Comparison of ENCODE assay signal across 18 mouse cellular contexts in the genomic region with DNA sequence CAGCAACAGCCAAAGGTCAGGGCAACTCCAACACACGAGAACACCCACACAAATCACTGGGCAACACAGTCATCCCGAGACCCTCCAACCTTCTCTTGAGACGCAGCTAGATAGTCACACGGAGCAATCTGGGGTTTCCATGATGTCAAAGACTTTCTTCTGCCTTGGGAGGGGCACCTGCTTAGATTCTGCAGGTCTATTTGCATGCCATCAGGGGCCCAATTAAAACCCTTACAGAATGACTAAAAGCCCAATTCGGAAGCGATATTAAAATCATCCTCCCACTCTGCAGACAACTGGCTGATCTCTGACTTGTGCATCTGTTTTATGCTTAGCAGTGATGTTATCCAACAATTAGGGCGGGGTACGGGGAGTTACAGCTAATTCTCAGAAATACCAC.
DNase-seq lines count a peak whose midpoint lies in the region; ATAC-seq and TF ChIP-seq lines count a peak whose summit lies in the region.
"Had no signal": no experiment of that assay in that cellular context is flagged by ENCODE, and none has a peak within 500 bp of the region (broad histone marks: within the 10 kb centered on the region; RNA-seq: fewer than 3 reads in every experiment).

No protein-coding gene starts in this region.

- H3K9ac ChIP-seq in CH12.LX (ENCODE audit: insufficient read depth, low read depth): peak overlapping the region; percentile 4
- no peak overlapping the region for H3K9ac ChIP-seq in intestine, embryonic 15.5 days
- H3K9ac ChIP-seq: embryonic facial prominence, embryonic 12.5 days; forebrain, embryonic 15.5 days; heart, embryonic 13.5 days; hindbrain, embryonic 15.5 days had no signal

- H3K9me3 ChIP-seq in CH12.LX (replicated peaks; ENCODE audit: low read length): no peaks in the 10 kb centered on the region
- no peaks in the 10 kb centered on the region for H3K9me3 ChIP-seq in intestine, embryonic 15.5 days
- H3K9me3 ChIP-seq: embryonic facial prominence, embryonic 12.5 days; forebrain, embryonic 15.5 days; heart, embryonic 13.5 days; hindbrain, embryonic 15.5 days had no signal

- dilution Hi-C loops in CH12.LX (cut with MboI; ENCODE audit: extremely low pct_ligation_motif_present, extremely low pct_unique_long_range_greater_than_20kb, low sequenced_read_pairs): no loop called here

- peak overlapping the region; percentile 75 for H3K4me2 ChIP-seq in CH12.LX (ENCODE audit: insufficient read depth, low read depth, poor library complexity, severe bottlenecking)
- peak overlapping the region; percentile 40 for H3K4me2 ChIP-seq in myocyte (ENCODE audit: low read depth)
- H3K4me2 ChIP-seq in intestine, embryonic 15.5 days (replicated peaks): no peak overlapping the region
- H3K4me2 ChIP-seq: embryonic facial prominence, embryonic 12.5 days; forebrain, embryonic 15.5 days; heart, embryonic 13.5 days; hindbrain, embryonic 15.5 days had no signal

- peaks cover 5 to 27% of the 10 kb centered on the region in 2 experiments; a peak in 3 of 4 replicates for H3K4me1 ChIP-seq in CH12.LX (ENCODE audit: control insufficient read depth in 1 of 2, insufficient read depth in 2 of 2)
- 0 out of 2 replicates have a peak, but pooled peaks cover 4% of the 10 kb centered on the region for H3K4me1 ChIP-seq in intestine, embryonic 15.5 days (replicated peaks)
- H3K4me1 ChIP-seq: forebrain, embryonic 15.5 days; hindbrain, embryonic 15.5 days had no signal

- no peak for ATAC-seq in intestine, embryonic 15.5 days
- ATAC-seq: forebrain, embryonic 15.5 days; Patski had no signal

- TF ChIP-seq CTCF in CH12.LX (conservative IDR thresholded peaks at IDR 0.05 in 1 of 2, IDR thresholded peaks at IDR 0.05 in 1 of 2; ENCODE audit: low read depth in 2 of 2, low read length in 2 of 2): no peak

- H3ac ChIP-seq in myocyte (ENCODE audit: control insufficient read depth, insufficient read length): no peak overlapping the region

- H3K4me3 ChIP-seq in CH12.LX (replicated peaks in 1 of 3; ENCODE audit: low read depth in 2 of 3, low read length in 2 of 3, poor library complexity in 1 of 3) (no peak overlapping the region), myocyte (no peak overlapping the region)
- H3K4me3 ChIP-seq in intestine, embryonic 15.5 days (replicated peaks): no peak overlapping the region
- H3K4me3 ChIP-seq: embryonic facial prominence, embryonic 12.5 days; forebrain, embryonic 15.5 days; heart, embryonic 13.5 days; hindbrain, embryonic 15.5 days had no signal

- H3K27ac ChIP-seq in CH12.LX (ENCODE audit: insufficient read depth, low read depth): peak overlapping the region; percentile 15; the same call in 1 of the 2 replicates
- no peak overlapping the region for H3K27ac ChIP-seq in intestine, embryonic 15.5 days
- H3K27ac ChIP-seq: embryonic facial prominence, embryonic 12.5 days; forebrain, embryonic 15.5 days; heart, embryonic 13.5 days; hindbrain, embryonic 15.5 days had no signal

- TF ChIP-seq RAD21 in CH12.LX (IDR thresholded peaks at IDR 0.05; ENCODE audit: low read depth, low read length): no peak

- TF ChIP-seq POLR2A in CH12.LX (IDR thresholded peaks at IDR 0.05; ENCODE audit: low read depth, low read length): no peak
- TF ChIP-seq POLR2A in myocyte (IDR thresholded peaks at IDR 0.05; ENCODE audit: insufficient read length, low read depth): no peak

- DNase-seq in CD4-positive helper T cell, adult 2 months (ENCODE audit: low read depth, low spot score): peak; percentile 86
- DNase-seq in CH12.LX (ENCODE audit: extremely low read depth): peak; percentile 66
- peak; percentile 44 for DNase-seq in brain, adult 2 months (ENCODE audit: low read depth, low spot score)
- no peak for DNase-seq in cerebellum, postnatal 14 days
- no peak for DNase-seq in frontal cortex, postnatal 36 days (ENCODE audit: low spot score in 2 of 2)
- DNase-seq: adrenal gland, adult 2 months; adrenal gland, postnatal 25 days; embryo, embryonic 11 days; gastrocnemius, postnatal 14 days; heart, postnatal 36 days; kidney, adult 18-20 months had no signal

- in situ Hi-C loops in CH12.LX (cut with MboI; ENCODE audit: low pct_ligation_motif_present, low pct_unique_long_range_greater_than_20kb, low sequenced_read_pairs): no loop called here

- H3K79me2 ChIP-seq in CH12.LX (replicated peaks; ENCODE audit: control insufficient read depth, extremely low read depth, insufficient read depth, poor library complexity, severe bottlenecking) (no peaks in the 10 kb centered on the region), myocyte (ENCODE audit: control insufficient read depth, insufficient read depth) (no peaks in the 10 kb centered on the region)

- H3K36me3 ChIP-seq in CH12.LX (replicated peaks in 1 of 2; ENCODE audit: control insufficient read depth in 1 of 2, insufficient read depth in 1 of 2, low read length in 1 of 2): no peaks in the 10 kb centered on the region
- H3K36me3 ChIP-seq in myocyte (ENCODE audit: control insufficient read depth, insufficient read depth): no peaks in the 10 kb centered on the region
- no peaks in the 10 kb centered on the region for H3K36me3 ChIP-seq in intestine, embryonic 15.5 days
- H3K36me3 ChIP-seq: embryonic facial prominence, embryonic 12.5 days; forebrain, embryonic 15.5 days; heart, embryonic 13.5 days; hindbrain, embryonic 15.5 days had no signal

- 76% methylated on average over 8 of the region's 8 CpGs for WGBS in intestine, embryonic 15.5 days

- peak; percentile 55 for TF ChIP-seq EP300 in CH12.LX (IDR thresholded peaks at IDR 0.05; ENCODE audit: low read length)

- H3K27me3 ChIP-seq in CH12.LX (replicated peaks): no peaks in the 10 kb centered on the region
- no peaks in the 10 kb centered on the region for H3K27me3 ChIP-seq in myocyte (ENCODE audit: control insufficient read depth, insufficient read depth, insufficient read length)
- no peaks in the 10 kb centered on the region for H3K27me3 ChIP-seq in intestine, embryonic 15.5 days (replicated peaks)
- H3K27me3 ChIP-seq: embryonic facial prominence, embryonic 12.5 days; forebrain, embryonic 15.5 days; heart, embryonic 13.5 days; hindbrain, embryonic 15.5 days; Patski had no signal

TF ChIP-seq in CH12.LX, 34 proteins besides CTCF, POLR2A, EP300 and RAD21:
- TF ChIP-seq TCF12 (IDR thresholded peaks at IDR 0.05; ENCODE audit: low read depth, low read length): peak; percentile 33; the same call in 1 of the 2 replicates
- TF ChIP-seq BHLHE40 (IDR thresholded peaks at IDR 0.05; ENCODE audit: low read depth, low read length): peak; percentile 65
- 0 out of 2 replicates have a peak, but pooled peaks have one; percentile 12 for TF ChIP-seq JUND (conservative IDR thresholded peaks at IDR 0.05; ENCODE audit: low read depth, low read length)
- TF ChIP-seq MEF2A (IDR thresholded peaks at IDR 0.05; ENCODE audit: borderline replicate concordance, low read depth, low read length): peak; percentile 69; the same call in 1 of the 2 replicates
- TF ChIP-seq IRF4 (IDR thresholded peaks at IDR 0.05; ENCODE audit: low read depth, low read length): peak; percentile 79
- TF ChIP-seq ZMIZ1 (IDR thresholded peaks at IDR 0.05; ENCODE audit: low read depth, low read length): no peak
- no peak for TF ChIP-seq CHD1 (IDR thresholded peaks at IDR 0.05; ENCODE audit: low read depth, low read length)
- TF ChIP-seq NELFE (IDR thresholded peaks at IDR 0.05; ENCODE audit: low read depth, low read length): no peak
- TF ChIP-seq JUN (IDR thresholded peaks at IDR 0.05; ENCODE audit: insufficient read depth, low read depth, low read length): no peak
- TF ChIP-seq RCOR1 (conservative IDR thresholded peaks at IDR 0.05; ENCODE audit: low read depth, low read length): 0 out of 2 replicates have a peak, but pooled peaks have one; percentile 11
- peak; percentile 75 for TF ChIP-seq ETS1 (conservative IDR thresholded peaks at IDR 0.05; ENCODE audit: low read depth, low read length)
- TF ChIP-seq SIN3A (IDR thresholded peaks at IDR 0.05; ENCODE audit: low read length): 0 out of 2 replicates have a peak, but pooled peaks have one; percentile 6
- TF ChIP-seq MAZ (IDR thresholded peaks at IDR 0.05; ENCODE audit: low read depth, low read length): no peak

TF ChIP-seq in myocyte, 11 proteins besides CTCF, POLR2A, EP300 and RAD21:
- TF ChIP-seq POLR2AphosphoS2 (IDR thresholded peaks at IDR 0.05; ENCODE audit: insufficient read length, low read depth) (no peak), REST (IDR thresholded peaks at IDR 0.05; ENCODE audit: insufficient read depth, insufficient read length) (no peak), USF1 (IDR thresholded peaks at IDR 0.05; ENCODE audit: low read depth) (no peak), SRF (IDR thresholded peaks at IDR 0.05; ENCODE audit: control insufficient read depth, insufficient read length, low read depth) (no peak), MYOD1 (IDR thresholded peaks at IDR 0.05; ENCODE audit: control insufficient read depth in 1 of 3, insufficient read length in 2 of 3, low read depth in 2 of 3) (peak in 1 of 3 experiments; percentile 4), MYOG (IDR thresholded peaks at IDR 0.05; ENCODE audit: control insufficient read depth in 1 of 3, insufficient read depth in 1 of 3, insufficient read length in 2 of 3, low read depth in 2 of 3) (no peak)

Comparison
In these comparisons a context has a peak if more than half of its experiments do, and no peak if none do; other contexts are left out.
1. DNase-seq: peak in CD4-positive helper T cell, adult 2 months (single experiment), CH12.LX (single experiment) and brain, adult 2 months (single experiment); none in cerebellum, postnatal 14 days (0 of 2) and frontal cortex, postnatal 36 days (0 of 2).